In genomic region chr17:30312688-30313087, GRCm38 (mm10) we compare ENCODE assay signal across 22 mouse cellular contexts.
DNase-seq lines count a peak whose midpoint lies in the region; ATAC-seq and TF ChIP-seq lines count a peak whose summit lies in the region.
"Had no signal": no experiment of that assay in that cellular context is flagged by ENCODE, and none has a peak within 500 bp of the region (broad histone marks: within the 10 kb centered on the region; RNA-seq: fewer than 3 reads in every experiment).

No protein-coding gene starts in this region.

- ATAC-seq in hindbrain, embryonic 13.5 days (ENCODE audit: low FRiP score): no peak
- no peak for ATAC-seq in hindbrain, embryonic 16.5 days
- no peak for ATAC-seq in liver, postnatal 0 days
- no peak for ATAC-seq in erythroblast, adult 5-6 weeks (replicated peaks; ENCODE audit: low FRiP score, poor library complexity, severe bottlenecking)
- ATAC-seq: forebrain, embryonic 14.5 days; intestine, embryonic 15.5 days; Patski had no signal

- no peak for TF ChIP-seq EP300 in liver, postnatal 0 days (IDR thresholded peaks at IDR 0.05; ENCODE audit: low read depth)

- no peak for DNase-seq in left cerebral cortex, adult 2 months (ENCODE audit: extremely low spot score in 1 of 2, low spot score in 2 of 2)
- no peak for DNase-seq in left cerebral cortex, adult 8-10 months (ENCODE audit: low spot score in 2 of 2)
- DNase-seq in 3T3-L1 (ENCODE audit: low read depth, low spot score): peak; percentile 34
- peak; percentile 48 for DNase-seq in NIH3T3 (ENCODE audit: low read depth)
- no peak for DNase-seq in liver, postnatal 0 days
- DNase-seq: adrenal gland, postnatal 36 days; cerebellum, adult 18-20 months; cerebellum, postnatal 25 days; kidney, postnatal 25 days; liver; lung, postnatal 4 days; right cerebral cortex, postnatal 25 days; thymus, postnatal 4 days had no signal

- H3K27ac ChIP-seq in hindbrain, embryonic 13.5 days: peak overlapping the region; percentile 45
- no peak overlapping the region for H3K27ac ChIP-seq in hindbrain, embryonic 16.5 days (ENCODE audit: low read depth, low read length)
- H3K27ac ChIP-seq in left cerebral cortex, adult 2 months: peak overlapping the region; percentile 30
- no peak overlapping the region for H3K27ac ChIP-seq in liver, postnatal 0 days (ENCODE audit: low read depth)
- H3K27ac ChIP-seq: heart, embryonic 10.5 days; hindbrain, embryonic 14.5 days; intestine, embryonic 15.5 days; midbrain, embryonic 10.5 days had no signal

- H3K36me3 ChIP-seq in hindbrain, embryonic 13.5 days: no peaks in the 10 kb centered on the region
- no peaks in the 10 kb centered on the region for H3K36me3 ChIP-seq in hindbrain, embryonic 16.5 days (ENCODE audit: control insufficient read depth, insufficient read depth, low read length)
- no peaks in the 10 kb centered on the region for H3K36me3 ChIP-seq in liver, postnatal 0 days (replicated peaks; ENCODE audit: insufficient read depth, low read length)
- H3K36me3 ChIP-seq: heart, embryonic 10.5 days; intestine, embryonic 15.5 days had no signal

- 64% methylated on average over 4 of the region's 4 CpGs for WGBS in hindbrain, embryonic 13.5 days
- 71% methylated on average over 4 of the region's 4 CpGs for WGBS in hindbrain, embryonic 16.5 days
- WGBS in liver, postnatal 0 days (ENCODE audit: insufficient replicate concordance): 70% methylated on average over 4 of the region's 4 CpGs

- no peak overlapping the region for H3K4me2 ChIP-seq in hindbrain, embryonic 13.5 days
- H3K4me2 ChIP-seq in hindbrain, embryonic 16.5 days (ENCODE audit: low read length): no peak overlapping the region
- no peak overlapping the region for H3K4me2 ChIP-seq in liver, postnatal 0 days (ENCODE audit: low read depth, low read length)
- H3K4me2 ChIP-seq: hindbrain, embryonic 14.5 days; intestine, embryonic 15.5 days had no signal

- no peaks in the 10 kb centered on the region for H3K27me3 ChIP-seq in hindbrain, embryonic 13.5 days
- no peaks in the 10 kb centered on the region for H3K27me3 ChIP-seq in hindbrain, embryonic 16.5 days (replicated peaks; ENCODE audit: control insufficient read depth, insufficient read depth, low read length)
- no peaks in the 10 kb centered on the region for H3K27me3 ChIP-seq in liver, postnatal 0 days (ENCODE audit: insufficient read depth, low read length)
- H3K27me3 ChIP-seq: intestine, embryonic 15.5 days; Patski had no signal

- intact Hi-C loops in left cerebral cortex, adult 2 months (cut with DNase I): no loop called here

- no peaks in the 10 kb centered on the region for H3K9me3 ChIP-seq in hindbrain, embryonic 13.5 days
- no peaks in the 10 kb centered on the region for H3K9me3 ChIP-seq in hindbrain, embryonic 16.5 days (ENCODE audit: control insufficient read depth, low read length)
- no peaks in the 10 kb centered on the region for H3K9me3 ChIP-seq in liver, postnatal 0 days (ENCODE audit: low read length)
- H3K9me3 ChIP-seq: heart, embryonic 10.5 days; intestine, embryonic 15.5 days; midbrain, embryonic 10.5 days had no signal

- H3K4me1 ChIP-seq in hindbrain, embryonic 13.5 days (replicated peaks): peaks cover 40% of the 10 kb centered on the region
- peaks cover 1% of the 10 kb centered on the region for H3K4me1 ChIP-seq in hindbrain, embryonic 16.5 days (ENCODE audit: control insufficient read depth, insufficient read depth, low read depth, low read length)
- H3K4me1 ChIP-seq in liver, postnatal 0 days (ENCODE audit: insufficient read depth): no peaks in the 10 kb centered on the region

- no peak for TF ChIP-seq CTCF in left cerebral cortex, adult 2 months (IDR thresholded peaks at IDR 0.05)
- TF ChIP-seq CTCF in liver, postnatal 0 days (IDR thresholded peaks at IDR 0.05; ENCODE audit: low read depth): no peak

- H3K9ac ChIP-seq in hindbrain, embryonic 13.5 days: no peak overlapping the region
- no peak overlapping the region for H3K9ac ChIP-seq in hindbrain, embryonic 16.5 days (ENCODE audit: low read depth, low read length)
- no peak overlapping the region for H3K9ac ChIP-seq in liver, postnatal 0 days (replicated peaks)
- H3K9ac ChIP-seq: hindbrain, embryonic 14.5 days; intestine, embryonic 15.5 days had no signal

- no peak overlapping the region for H3K4me3 ChIP-seq in hindbrain, embryonic 13.5 days
- no peak overlapping the region for H3K4me3 ChIP-seq in hindbrain, embryonic 16.5 days (ENCODE audit: low read length)
- H3K4me3 ChIP-seq in left cerebral cortex, adult 2 months: no peak overlapping the region
- no peak overlapping the region for H3K4me3 ChIP-seq in liver, postnatal 0 days (ENCODE audit: low read depth, low read length)
- H3K4me3 ChIP-seq: heart, embryonic 10.5 days; intestine, embryonic 15.5 days; midbrain, embryonic 10.5 days had no signal

Comparison
In these comparisons a context has a peak if more than half of its experiments do, and no peak if none do; other contexts are left out.
1. H3K27ac ChIP-seq: peak in hindbrain, embryonic 13.5 days (single experiment) and left cerebral cortex, adult 2 months (single experiment); none in hindbrain, embryonic 16.5 days (single experiment) and liver, postnatal 0 days (single experiment).
2. DNase-seq: peak in 3T3-L1 (single experiment) and NIH3T3 (single experiment); none in left cerebral cortex, adult 2 months (0 of 2), left cerebral cortex, adult 8-10 months (0 of 2) and liver, postnatal 0 days (single experiment).